Mouse (Mus musculus) adrenal gland, postnatal 14 days (tissue): ENCODE measurements around the gene Rnf38. TPM values are rescaled to one million over a fixed set of nuclear protein-coding genes. Genes with fewer than 3 reads are reported as not detected.

Source experiments
- DNase-seq: peaks from one replicate; pipeline ENCODE4 v3.0.0; 2021; ENCODE audit warnings: mixed read lengths
- long read RNA-seq, 2 experiments: library from polyadenylated mRNA; stranded (forward); transcript quantifications; one replicate each; pipeline ENCODE4 v2.0.0; 2021
- total RNA-seq: library from RNA; stranded (reverse); gene quantifications from 2 replicates; pipeline ENCODE4 v1.2.3, GENCODE M21; 2021

The Rnf38 gene
- 47.1 and 50.3 TPM in 2 replicates for total RNA-seq
- long read RNA-seq, experiment 1, partial matches to known transcripts: 1 of 3 reads
- long read RNA-seq, experiment 1, other reads (novel, unspliced or antisense): 2 of 3 reads
- long read RNA-seq, experiment 2, partial matches to known transcripts: 0 of 1 reads
- long read RNA-seq, experiment 2, other reads (novel, unspliced or antisense): 1 of 1 reads

DNA sequence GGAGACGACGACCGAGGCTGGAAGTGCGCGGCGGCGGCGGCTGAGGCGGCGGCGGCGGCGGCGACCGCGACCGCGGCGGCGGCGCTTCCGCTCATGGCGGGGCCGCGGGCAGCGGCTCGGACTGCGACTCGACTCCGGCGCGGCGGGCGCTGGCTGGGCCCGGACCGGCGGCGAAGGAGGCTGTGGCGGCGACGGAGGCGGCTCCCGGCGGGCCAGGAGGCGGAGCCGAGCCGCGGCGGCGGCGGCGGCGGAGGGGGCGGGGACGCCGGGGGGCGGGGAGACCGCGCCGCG, at the start of gene Rnf38:
Gene Rnf38 (minus strand): TSS at position 77 of the 291 bp plus-strand sequence.
- no peak for DNase-seq

GRCm38 (mm10) chr4:44281597-44282265, 48.1 kb upstream of the Rnf38 start:
- DNase-seq: peak; percentile 13

DNA sequence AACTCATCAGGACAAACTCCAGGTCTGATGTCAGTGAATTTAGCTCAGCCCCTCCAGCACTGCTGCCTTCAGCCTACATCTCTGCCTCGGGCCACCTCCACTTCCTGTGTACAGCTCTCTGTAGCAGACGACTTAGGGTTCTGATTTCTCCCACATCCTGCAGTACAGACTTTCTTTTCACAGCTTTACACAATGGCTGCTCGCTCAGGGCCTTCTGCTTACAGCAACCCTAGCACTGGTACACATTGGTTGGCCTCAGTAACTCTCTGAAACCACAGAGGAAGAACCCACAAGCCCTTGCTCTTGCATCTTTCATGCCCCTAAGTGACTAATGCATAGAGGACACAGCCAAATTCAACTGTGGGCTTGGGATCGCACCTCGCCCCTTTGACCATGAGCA, 37.5 kb upstream of the Rnf38 start:
- DNase-seq: peak; percentile 11

- no peak for DNase-seq
Measured at GRCm38 (mm10) chr4:44269376-44269817, 35.8 kb upstream of the Rnf38 start.

DNA sequence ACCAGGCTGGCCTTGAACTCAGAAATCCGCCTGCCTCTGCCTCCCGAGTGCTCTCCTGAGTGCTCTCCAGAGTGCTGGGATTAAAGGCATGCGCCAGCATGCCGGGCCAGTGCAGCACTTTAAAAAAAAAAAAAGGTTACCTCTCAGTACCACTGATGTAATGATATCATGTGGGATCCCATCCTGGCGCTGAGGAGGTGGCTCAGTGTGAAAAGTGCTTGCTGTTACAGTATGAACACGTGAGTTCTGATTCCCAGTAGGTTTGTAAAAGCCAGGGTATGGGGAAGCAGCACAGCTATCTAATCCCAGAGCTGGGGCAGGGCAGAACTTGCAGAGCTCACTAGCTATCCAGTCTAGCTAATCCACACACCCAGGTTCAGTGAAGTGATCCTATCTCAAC, 33.8 kb upstream of the Rnf38 start:
- DNase-seq: no peak

GRCm38 (mm10) chr4:44265500-44265899, 31.9 kb upstream of the Rnf38 start:
- DNase-seq: no peak

GRCm38 (mm10) chr4:44260244-44260643, 26.7 kb upstream of the Rnf38 start:
- peak; percentile 73 for DNase-seq

GRCm38 (mm10) chr4:44259126-44259525, 25.5 kb upstream of the Rnf38 start:
- DNase-seq: no peak

DNA sequence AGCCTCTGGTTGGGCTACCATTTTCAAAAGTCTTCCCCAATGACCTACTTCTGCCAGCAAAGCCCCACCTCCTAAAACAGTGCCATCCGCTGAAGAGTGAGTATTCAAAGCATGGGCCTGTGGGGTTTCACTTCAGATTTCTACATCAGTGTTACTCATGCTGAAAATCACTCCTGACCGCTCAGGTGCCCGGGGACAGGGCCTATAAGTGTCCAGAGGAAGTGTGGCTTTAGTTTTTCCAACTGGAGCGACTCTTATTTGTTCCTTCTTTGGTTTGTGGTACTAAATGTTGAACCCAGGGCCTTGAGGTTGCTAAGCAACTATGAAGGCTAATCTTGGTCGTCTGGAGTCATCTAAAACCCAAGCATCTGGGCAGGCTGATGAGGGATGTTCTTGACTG, 21.0 kb upstream of the Rnf38 start:
- no peak for DNase-seq

- DNase-seq: no peak
Measured at GRCm38 (mm10) chr4:44253191-44253590, 19.6 kb upstream of the Rnf38 start.

DNA sequence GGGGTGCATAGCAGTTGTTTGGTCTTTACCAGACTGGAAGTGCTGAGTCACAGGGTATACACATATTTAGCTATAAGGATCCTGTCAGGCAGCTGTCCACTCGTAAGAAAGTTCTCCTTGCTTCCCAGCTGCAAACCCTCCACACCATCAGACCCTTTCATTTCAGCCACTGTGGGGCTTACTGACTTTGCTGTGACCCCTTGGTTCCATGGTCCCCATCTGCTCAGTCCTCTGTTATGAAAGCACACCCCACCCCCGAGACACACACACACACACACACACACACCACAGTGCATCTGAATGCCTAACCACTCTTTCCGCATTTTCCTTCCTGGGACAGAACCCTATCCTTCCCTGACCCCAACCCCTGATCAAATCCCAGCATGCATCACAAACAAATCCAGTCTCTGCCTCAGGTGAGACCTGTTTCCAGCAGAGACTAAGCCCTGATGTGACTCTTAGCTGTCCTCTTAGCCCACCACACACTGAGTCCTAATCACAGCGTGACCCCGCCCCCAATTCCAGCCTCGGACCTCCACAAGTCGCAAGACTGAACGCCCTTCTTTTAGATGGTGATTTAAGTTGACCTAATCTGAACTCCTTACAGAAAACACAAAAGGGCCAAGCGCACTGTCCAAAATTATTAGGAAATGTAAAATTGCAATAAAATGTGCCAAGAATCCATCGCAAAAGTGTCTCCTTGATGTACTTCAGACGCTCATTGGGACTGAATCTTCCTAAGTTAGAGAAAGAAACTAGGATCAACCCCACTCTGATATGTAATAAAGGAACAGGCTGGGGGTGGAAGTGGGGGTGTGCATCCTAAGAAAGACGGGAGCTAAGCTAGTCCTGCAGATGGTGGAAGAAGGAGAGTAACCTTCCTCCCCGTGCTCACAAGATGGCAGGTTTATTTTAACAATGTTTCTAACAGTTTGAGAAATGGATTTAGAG, 18.7 kb upstream of the Rnf38 start:
- no peak for DNase-seq

DNA sequence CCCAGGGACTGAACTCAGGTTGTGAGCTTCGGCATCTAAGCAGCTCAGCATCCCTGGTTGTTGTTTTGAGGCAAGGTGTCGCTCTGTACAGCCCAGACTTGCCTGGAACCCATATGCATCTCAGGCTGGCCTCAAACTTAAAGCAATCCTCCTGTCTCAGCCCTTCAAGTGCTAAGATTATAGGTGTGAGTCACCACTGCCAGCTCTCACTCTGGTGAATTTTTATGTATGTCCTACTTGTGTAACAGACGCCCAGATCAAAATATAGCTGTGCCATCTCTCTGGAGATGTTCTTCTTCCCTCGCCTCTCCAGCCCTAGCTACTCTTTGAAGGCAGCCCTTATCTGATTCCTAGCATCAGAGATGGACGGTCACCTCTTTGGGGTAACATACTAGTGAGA, 17.9 kb upstream of the Rnf38 start:
- DNase-seq: no peak

DNA sequence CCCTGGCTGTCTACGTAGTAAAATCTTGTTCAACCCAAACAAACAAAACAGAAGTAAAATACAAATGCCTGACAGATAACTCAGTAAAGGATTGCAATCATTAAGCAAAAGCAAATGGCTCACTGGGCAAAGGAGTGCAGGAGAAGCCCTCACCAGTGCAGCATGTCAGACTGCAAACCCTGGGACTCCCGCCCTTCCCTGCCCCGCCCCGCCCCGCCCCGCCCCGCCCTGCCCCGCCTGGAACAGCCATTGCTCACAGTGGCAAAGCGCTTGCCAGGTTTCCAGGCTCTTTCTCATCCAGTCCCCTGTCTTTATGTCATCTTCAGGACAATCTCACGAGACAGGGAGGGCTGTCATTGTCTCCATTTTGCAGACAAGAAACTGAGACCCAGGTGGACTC, 16.1 kb upstream of the Rnf38 start:
- peak; percentile 7 for DNase-seq

GRCm38 (mm10) chr4:44247051-44247939, 13.7 kb upstream of the Rnf38 start:
- peak; percentile 25 for DNase-seq

GRCm38 (mm10) chr4:44246285-44246684, 12.7 kb upstream of the Rnf38 start:
- DNase-seq: no peak

DNA sequence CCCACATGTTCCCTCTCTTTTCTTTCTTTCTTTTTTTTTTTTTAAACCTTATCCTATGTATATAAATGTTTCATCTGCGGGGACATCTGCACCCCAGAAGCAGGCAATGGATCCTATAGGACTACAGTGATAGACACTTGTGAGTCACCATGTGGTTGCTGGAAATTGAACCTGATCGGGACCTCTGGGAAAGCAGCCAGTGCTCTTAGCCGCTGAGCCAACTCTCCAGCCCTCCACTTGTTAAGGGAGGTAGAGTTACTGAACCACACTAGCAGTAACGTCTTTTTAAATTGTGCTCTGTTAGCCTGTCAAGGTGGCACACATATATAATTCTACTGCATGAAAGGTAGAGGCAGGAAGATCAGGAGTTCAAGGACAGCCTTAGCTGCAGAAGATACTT, 8.0 kb upstream of the Rnf38 start:
- peak; percentile 16 for DNase-seq

DNA sequence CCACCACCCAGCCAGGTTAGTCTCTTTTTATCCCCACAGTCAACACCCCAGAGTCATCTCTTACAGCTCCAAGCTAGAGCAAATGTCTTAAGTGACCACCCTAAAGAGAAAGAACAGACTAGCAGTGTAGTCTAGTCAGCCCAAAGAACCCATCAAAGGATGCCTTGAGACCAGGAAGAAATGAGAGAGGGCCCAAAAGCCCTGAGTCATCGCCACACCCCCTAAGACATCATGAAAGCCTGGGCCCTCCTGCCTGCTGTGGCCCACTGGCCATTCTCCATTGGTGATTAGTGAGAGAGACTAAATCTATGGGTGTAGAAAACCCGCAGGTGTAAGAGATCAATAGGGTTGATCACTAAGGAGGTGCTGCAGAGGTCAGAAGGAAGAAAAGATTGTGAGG, 2.4 kb upstream of the Rnf38 start:
- no peak for DNase-seq

DNA sequence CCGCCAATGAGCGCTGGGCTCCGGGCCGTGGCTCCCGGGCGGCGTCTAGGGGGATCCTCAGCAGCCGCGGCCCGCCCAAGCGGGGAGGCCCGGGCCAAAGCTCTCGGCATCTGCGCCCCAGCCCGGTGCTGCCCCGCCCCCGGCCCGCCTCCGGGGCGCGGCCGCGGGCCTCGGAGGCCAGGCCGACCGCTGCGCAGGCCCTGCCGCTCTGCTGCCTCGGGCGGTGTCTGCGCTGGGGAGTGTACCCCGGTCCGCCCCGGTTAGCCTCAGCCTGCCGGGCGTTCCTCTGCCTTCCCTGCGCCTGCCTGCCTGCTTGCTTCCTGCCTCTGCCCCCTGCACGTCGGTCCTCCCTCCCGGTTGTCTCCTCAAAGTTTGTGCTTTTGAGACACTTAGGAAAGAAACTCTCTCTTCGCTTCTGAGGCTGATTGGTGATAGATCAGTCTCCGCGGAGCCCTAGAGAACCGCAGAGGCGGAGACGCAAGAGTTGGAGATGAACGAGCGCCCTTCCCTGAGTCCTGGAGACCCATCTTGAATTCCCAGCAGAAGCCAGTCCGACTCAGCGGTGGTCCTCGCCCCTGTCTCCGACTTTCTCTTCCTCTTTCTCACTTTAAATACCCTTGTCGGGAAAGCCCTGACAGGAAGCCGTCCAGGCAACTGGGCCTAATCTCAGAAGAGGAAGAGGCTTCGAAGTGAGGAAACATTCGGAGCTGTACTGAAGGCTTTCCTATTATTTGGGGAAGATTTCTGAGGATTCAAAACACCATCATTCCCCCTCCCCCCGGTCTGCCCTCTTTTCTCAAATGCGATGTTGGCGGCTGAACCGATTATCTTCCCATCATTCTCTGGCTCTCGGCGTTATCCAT, 646 bp upstream of the Rnf38 start:
- DNase-seq: peak; percentile 96

DNA sequence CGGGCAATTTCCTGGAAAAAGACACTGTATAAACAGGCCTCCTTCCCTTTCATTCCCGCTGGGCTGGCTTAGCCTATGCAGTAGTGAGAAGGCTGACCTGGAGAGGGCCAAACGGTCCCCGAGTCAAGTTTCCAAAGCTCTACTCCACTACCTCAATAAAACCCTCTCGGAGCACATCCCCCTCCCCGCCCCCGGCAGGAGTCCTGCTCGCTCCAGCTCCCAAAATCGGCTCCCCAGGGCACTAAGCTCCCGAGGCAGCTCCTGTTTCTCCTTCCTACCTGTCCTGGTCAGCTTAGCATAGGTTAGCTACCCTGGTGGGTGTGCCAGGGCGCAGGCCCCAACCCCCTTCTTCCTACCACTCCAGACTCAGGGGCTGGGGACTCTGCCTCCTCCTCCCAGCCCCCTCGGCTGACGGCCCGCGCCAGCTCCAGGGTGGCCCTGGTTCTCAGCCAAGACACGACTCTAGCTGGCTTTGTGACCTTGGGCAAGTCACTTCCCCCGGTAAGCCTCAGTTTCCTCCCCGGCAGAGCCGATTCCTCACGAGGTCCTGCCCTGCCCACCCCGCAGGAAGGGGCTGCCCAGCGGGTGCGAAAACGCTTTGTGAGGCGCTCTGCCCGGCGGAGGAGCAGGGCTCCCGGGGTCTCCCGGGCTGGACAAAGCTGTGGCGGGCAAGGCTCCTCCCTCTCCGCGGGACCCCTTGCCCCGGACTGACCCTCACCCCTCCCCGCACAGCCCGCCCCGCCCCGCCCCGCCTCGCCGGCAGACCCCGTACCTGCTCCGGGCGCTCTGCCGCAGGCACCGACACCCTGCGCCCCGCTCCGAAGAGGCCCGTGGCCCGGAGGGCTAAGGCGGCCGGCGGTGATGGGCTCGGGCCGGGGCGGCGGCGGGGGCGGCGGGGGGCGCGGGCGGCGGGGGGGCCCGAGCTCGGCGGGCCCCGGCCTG, 547 bp downstream of the Rnf38 start:
- DNase-seq: peak; percentile 72

DNA sequence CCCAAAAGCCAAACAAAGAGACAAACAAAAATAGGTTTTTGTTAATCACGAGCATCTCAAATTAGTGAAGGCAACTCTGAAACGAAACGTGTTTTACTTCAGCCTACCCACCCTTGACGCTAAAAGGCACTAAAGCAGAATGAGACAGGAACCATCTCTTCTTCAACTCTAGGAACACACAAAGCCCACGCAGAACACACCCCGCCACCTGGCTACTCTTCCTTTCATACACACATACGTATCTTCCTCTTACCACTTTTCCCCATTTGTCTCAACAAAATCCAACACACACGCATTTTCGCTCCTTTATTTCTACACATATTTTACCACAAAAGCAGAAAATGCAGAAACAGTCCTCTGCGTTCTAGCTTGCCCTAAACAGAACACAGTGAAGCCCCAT, 8.5 kb downstream of the Rnf38 start:
- DNase-seq: no peak
